In genomic region chr2:11204232-11204631, GRCm38 (mm10) we compare ENCODE assay signal across 15 mouse cellular contexts. TPM values are rescaled to one million over a fixed set of nuclear protein-coding genes. Genes with fewer than 3 reads are reported as not detected.
A peak's percentile ranks its signal among the peaks of the same experiment; 100 is the strongest.
DNase-seq lines count a peak whose midpoint lies in the region; TF ChIP-seq lines count a peak whose summit lies in the region.
"Had no signal": no experiment of that assay in that cellular context is flagged by ENCODE, and none has a peak within 500 bp of the region (broad histone marks: within the 10 kb centered on the region; RNA-seq: fewer than 3 reads in every experiment).

No protein-coding gene starts in this region.

- intact Hi-C loops in left cerebral cortex, postnatal 10 days (cut with DNase I): no loop called here
- intact Hi-C loops in left cerebral cortex, postnatal 25 days (cut with DNase I): no loop called here

- H3K36me3 ChIP-seq in spleen, adult 2 months (ENCODE audit: control insufficient read depth, insufficient read depth, low read length): no peaks in the 10 kb centered on the region
- no peaks in the 10 kb centered on the region for H3K36me3 ChIP-seq in embryonic facial prominence, embryonic 10.5 days (replicated peaks)
- H3K36me3 ChIP-seq: hindbrain, embryonic 15.5 days; neural tube, embryonic 15.5 days had no signal

- TF ChIP-seq POLR2A in spleen, adult 2 months (IDR thresholded peaks at IDR 0.05; ENCODE audit: low read depth, low read length): no peak

- no peaks in the 10 kb centered on the region for H3K27me3 ChIP-seq in spleen, adult 2 months (ENCODE audit: control insufficient read depth, insufficient read depth, low read length)
- H3K27me3 ChIP-seq in embryonic facial prominence, embryonic 10.5 days (replicated peaks; ENCODE audit: low read depth, poor library complexity, severe bottlenecking): no peaks in the 10 kb centered on the region
- H3K27me3 ChIP-seq: CH12.LX; hindbrain, embryonic 15.5 days; neural tube, embryonic 15.5 days had no signal

- WGBS in spleen, adult 2 months: 55% methylated on average over 5 of the region's 5 CpGs
- WGBS in embryonic facial prominence, embryonic 10.5 days: 75% methylated on average over 5 of the region's 5 CpGs

- H3K4me3 ChIP-seq in spleen, adult 2 months (ENCODE audit: extremely low read depth, insufficient read depth, insufficient read length): no peak overlapping the region
- H3K4me3 ChIP-seq in embryonic facial prominence, embryonic 10.5 days: no peak overlapping the region
- H3K4me3 ChIP-seq: hindbrain, embryonic 15.5 days; layer of hippocampus, adult 2 months; neural tube, embryonic 15.5 days had no signal

- H3K9me3 ChIP-seq in embryonic facial prominence, embryonic 10.5 days: no peaks in the 10 kb centered on the region
- H3K9me3 ChIP-seq: hindbrain, embryonic 15.5 days; neural tube, embryonic 15.5 days had no signal

- peak overlapping the region; percentile 88 for H3K27ac ChIP-seq in spleen, adult 2 months (ENCODE audit: insufficient read depth, low read length)
- peak overlapping the region; percentile 35; the same call in 1 of the 2 replicates for H3K27ac ChIP-seq in embryonic facial prominence, embryonic 10.5 days (replicated peaks)
- H3K27ac ChIP-seq: hindbrain, embryonic 15.5 days; layer of hippocampus, adult 2 months; neural tube, embryonic 15.5 days had no signal

- peaks cover 13% of the 10 kb centered on the region for H3K4me1 ChIP-seq in spleen, adult 2 months (ENCODE audit: control insufficient read depth, insufficient read depth, insufficient read length)
- peaks cover 12% of the 10 kb centered on the region for H3K4me1 ChIP-seq in embryonic facial prominence, embryonic 10.5 days
- H3K4me1 ChIP-seq: hindbrain, embryonic 15.5 days; neural tube, embryonic 15.5 days had no signal

- no peak for TF ChIP-seq CTCF in spleen, adult 2 months (IDR thresholded peaks at IDR 0.05; ENCODE audit: extremely low read depth, insufficient read depth, insufficient read length, insufficient replicate concordance)

- DNase-seq in spleen, adult 2 months (ENCODE audit: low read depth in 1 of 2, low spot score in 2 of 2): peak in 1 of 2 experiments; percentile 22
- DNase-seq in spleen, postnatal 14 days (ENCODE audit: low spot score in 2 of 2): no peak
- no peak for DNase-seq in embryonic facial prominence, embryonic 10.5 days (ENCODE audit: low spot score)
- DNase-seq in thymus, adult 18-20 months: peak; percentile 58 to 80
- DNase-seq in left cerebral cortex, postnatal 10 days (ENCODE audit: extremely low spot score in 1 of 2, low spot score in 2 of 2): no peak
- DNase-seq in left cerebral cortex, postnatal 25 days (ENCODE audit: low spot score in 2 of 2): no peak
- no peak for DNase-seq in kidney, postnatal 4 days
- DNase-seq: cerebellum, postnatal 10 days; heart, postnatal 10 days; kidney, adult 8-10 months; lung, postnatal 14 days had no signal

RNA-seq across cellular contexts. Expression of gene Prkcq, which starts 32.3 kb away (rescaled TPM):
- 9.3 and 11.2 TPM in 2 replicates for polyA plus RNA-seq in spleen, adult 2 months (2012; rRNA removed)
- polyA plus RNA-seq in embryonic facial prominence, embryonic 10.5 days (2016; fragmentation: Nextera tagmentation; extraction: Ambion mirVana): 1.6 and 1.9 TPM in 2 replicates
- total RNA-seq in left cerebral cortex, postnatal 10 days (2021): 1 to 10 TPM; 8.4 to 9.5 TPM
- total RNA-seq in left cerebral cortex, postnatal 25 days (2021): 1 to 10 TPM; 8.7 to 9.4 TPM
- total RNA-seq: CH12.LX had no signal

Comparison
In these comparisons a context has a peak if more than half of its experiments do, and no peak if none do; other contexts are left out.
1. DNase-seq: peak in thymus, adult 18-20 months (2 of 2); none in spleen, postnatal 14 days (0 of 2), embryonic facial prominence, embryonic 10.5 days (single experiment), left cerebral cortex, postnatal 10 days (0 of 2), left cerebral cortex, postnatal 25 days (0 of 2) and kidney, postnatal 4 days (0 of 2).